11 mouse cellular contexts compared by ENCODE assay signal in genomic region chr12:32877964-32878571, GRCm38 (mm10). TPM values are rescaled to one million over a fixed set of nuclear protein-coding genes. Genes with fewer than 3 reads are reported as not detected.
DNase-seq lines count a peak whose midpoint lies in the region; ATAC-seq and TF ChIP-seq lines count a peak whose summit lies in the region.
"Had no signal": no experiment of that assay in that cellular context is flagged by ENCODE, and none has a peak within 500 bp of the region (broad histone marks: within the 10 kb centered on the region; RNA-seq: fewer than 3 reads in every experiment).

No protein-coding gene starts in this region.

- H3K9me3 ChIP-seq in hindbrain, embryonic 12.5 days (replicated peaks) = no peaks in the 10 kb centered on the region
- no peaks in the 10 kb centered on the region for H3K9me3 ChIP-seq in hindbrain, embryonic 10.5 days
- H3K9me3 ChIP-seq: liver, embryonic 15.5 days had no signal

- H3K9ac ChIP-seq in hindbrain, embryonic 12.5 days = no peak overlapping the region
- H3K9ac ChIP-seq: liver, embryonic 15.5 days had no signal

- WGBS in hindbrain, embryonic 12.5 days = 73% methylated on average over 11 of the region's 11 CpGs
- 75% methylated on average over 11 of the region's 11 CpGs for WGBS in hindbrain, embryonic 10.5 days

- no peak overlapping the region for H3K4me3 ChIP-seq in hindbrain, embryonic 12.5 days
- H3K4me3 ChIP-seq in hindbrain, embryonic 10.5 days = no peak overlapping the region
- H3K4me3 ChIP-seq in testis, adult 2 months (ENCODE audit: control insufficient read depth, low read depth, low read length) = peak overlapping the region; percentile 6
- H3K4me3 ChIP-seq: liver, embryonic 15.5 days had no signal

- H3K27me3 ChIP-seq in hindbrain, embryonic 12.5 days = no peaks in the 10 kb centered on the region
- H3K27me3 ChIP-seq in hindbrain, embryonic 10.5 days (ENCODE audit: insufficient read depth, poor library complexity, severe bottlenecking) = no peaks in the 10 kb centered on the region
- H3K27me3 ChIP-seq in testis, adult 2 months (ENCODE audit: control insufficient read depth, insufficient read depth, low read length) = no peaks in the 10 kb centered on the region
- H3K27me3 ChIP-seq: liver, embryonic 15.5 days had no signal

- 0 out of 2 replicates have a peak, but pooled peaks cover 2% of the 10 kb centered on the region for H3K4me1 ChIP-seq in hindbrain, embryonic 12.5 days
- H3K4me1 ChIP-seq in hindbrain, embryonic 10.5 days (replicated peaks) = no peaks in the 10 kb centered on the region
- H3K4me1 ChIP-seq in testis, adult 2 months (ENCODE audit: control insufficient read depth, insufficient read depth, low read length) = peaks cover 18% of the 10 kb centered on the region
- H3K4me1 ChIP-seq: liver, embryonic 15.5 days had no signal

- DNase-seq in cerebellum, adult 9-11 months = peak; percentile 15
- DNase-seq in cerebellum, adult 11 months = no peak
- no peak for DNase-seq in hindbrain, embryonic 10.5 days (ENCODE audit: low spot score)
- no peak for DNase-seq in testis, postnatal 14 days (ENCODE audit: low spot score)
- DNase-seq in thymus, postnatal 25 days = no peak
- no peak for DNase-seq in c-Kit-positive CD71-positive TER-119-positive erythroid progenitor cells, embryonic 14.5 days (ENCODE audit: low spot score)
- DNase-seq: B cell, adult 2 months; kidney, adult 8-10 months had no signal

- H3K27ac ChIP-seq in hindbrain, embryonic 12.5 days = no peak overlapping the region
- H3K27ac ChIP-seq in hindbrain, embryonic 10.5 days = no peak overlapping the region
- H3K27ac ChIP-seq in testis, adult 2 months (ENCODE audit: control insufficient read depth, insufficient read depth, low read depth, low read length) = no peak overlapping the region
- H3K27ac ChIP-seq: liver, embryonic 15.5 days had no signal

- peak; percentile 22; the same call in 1 of the 2 replicates for ATAC-seq in hindbrain, embryonic 12.5 days (ENCODE audit: low FRiP score)

- H3K4me2 ChIP-seq in hindbrain, embryonic 12.5 days (replicated peaks) = no peak overlapping the region
- H3K4me2 ChIP-seq: liver, embryonic 15.5 days had no signal

- TF ChIP-seq POLR2A in testis, adult 2 months (IDR thresholded peaks at IDR 0.05; ENCODE audit: control insufficient read depth, low read depth, low read length) = no peak

- H3K36me3 ChIP-seq in hindbrain, embryonic 12.5 days = no peaks in the 10 kb centered on the region
- no peaks in the 10 kb centered on the region for H3K36me3 ChIP-seq in hindbrain, embryonic 10.5 days
- no peaks in the 10 kb centered on the region for H3K36me3 ChIP-seq in testis, adult 2 months (ENCODE audit: control insufficient read depth, insufficient read depth, low read length)
- H3K36me3 ChIP-seq: liver, embryonic 15.5 days had no signal

- no peak for TF ChIP-seq CTCF in testis, adult 2 months (IDR thresholded peaks at IDR 0.05; ENCODE audit: control insufficient read depth, insufficient read depth, insufficient replicate concordance, low read depth, low read length)

RNA-seq across cellular contexts. Expression of gene Nampt, which starts 58.7 kb away (rescaled TPM):
- 27.1 and 28.7 TPM in 2 replicates for polyA plus RNA-seq in hindbrain, embryonic 12.5 days (2016; fragmentation: Nextera tagmentation; extraction: Ambion mirVana)
- polyA plus RNA-seq in hindbrain, embryonic 10.5 days (2016; fragmentation: Nextera tagmentation; extraction: Ambion mirVana) = 26.6 and 35.8 TPM in 2 replicates
- polyA plus RNA-seq in testis, adult 2 months (2012; rRNA removed) = 4.4 and 6.0 TPM in 2 replicates
